Mouse (Mus musculus): ENCODE data around the gene Arl3.

- TF ChIP-seq CTCF (conservative IDR thresholded peaks at IDR 0.05; ENCODE audit: low read length) (peak; percentile 34), POU5F1 (IDR thresholded peaks at IDR 0.05; ENCODE audit: borderline replicate concordance, low read length) (no peak)
Observed at GRCm38 (mm10) chr19:46592751-46593439, 19.9 kb upstream of the Arl3 start.

Data from E14TG2a.4 (cell line).